Mouse (Mus musculus) heart, embryonic 11.5 days (tissue): ENCODE results near the gene 4933402D24Rik. TPM values are rescaled to one million over a fixed set of nuclear protein-coding genes. Genes with fewer than 3 reads are reported as not detected.

ENCODE experiments used
- polyA plus RNA-seq: library from polyadenylated mRNA; unstranded; fragments of >200 nt; fragmentation: Nextera tagmentation; extraction: Ambion mirVana; gene quantifications from 2 replicates; pipeline ENCODE4 v1.2.1, GENCODE M21; 2014

4933402D24Rik gene
- polyA plus RNA-seq, 1 experiment from 2014 or later, result not detected

Other genes with a start within 250 kb of the 4933402D24Rik start
- gene Gm39653, start 153.3 kb downstream of the 4933402D24Rik start, polyA plus RNA-seq, result not detected in 2 replicates
- not detected in 2 replicates for gene Dytn, start 82.3 kb downstream of the 4933402D24Rik start, polyA plus RNA-seq
- not detected in 2 replicates for gene Mdh1b, start 38.9 kb downstream of the 4933402D24Rik start, polyA plus RNA-seq
- 59.2 and 62.7 TPM in 2 replicates for gene Fastkd2, start 38.7 kb downstream of the 4933402D24Rik start, polyA plus RNA-seq